Mouse (Mus musculus): ENCODE data around the gene Fzr1. TPM values are rescaled to one million over a fixed set of nuclear protein-coding genes. Genes with fewer than 3 reads are reported as not detected.
A peak's percentile ranks its signal among the peaks of the same experiment; 100 is the strongest.

Fzr1 gene
- polyA plus RNA-seq, 1 experiment from 2014 or later, result 70.0 TPM

DNA sequence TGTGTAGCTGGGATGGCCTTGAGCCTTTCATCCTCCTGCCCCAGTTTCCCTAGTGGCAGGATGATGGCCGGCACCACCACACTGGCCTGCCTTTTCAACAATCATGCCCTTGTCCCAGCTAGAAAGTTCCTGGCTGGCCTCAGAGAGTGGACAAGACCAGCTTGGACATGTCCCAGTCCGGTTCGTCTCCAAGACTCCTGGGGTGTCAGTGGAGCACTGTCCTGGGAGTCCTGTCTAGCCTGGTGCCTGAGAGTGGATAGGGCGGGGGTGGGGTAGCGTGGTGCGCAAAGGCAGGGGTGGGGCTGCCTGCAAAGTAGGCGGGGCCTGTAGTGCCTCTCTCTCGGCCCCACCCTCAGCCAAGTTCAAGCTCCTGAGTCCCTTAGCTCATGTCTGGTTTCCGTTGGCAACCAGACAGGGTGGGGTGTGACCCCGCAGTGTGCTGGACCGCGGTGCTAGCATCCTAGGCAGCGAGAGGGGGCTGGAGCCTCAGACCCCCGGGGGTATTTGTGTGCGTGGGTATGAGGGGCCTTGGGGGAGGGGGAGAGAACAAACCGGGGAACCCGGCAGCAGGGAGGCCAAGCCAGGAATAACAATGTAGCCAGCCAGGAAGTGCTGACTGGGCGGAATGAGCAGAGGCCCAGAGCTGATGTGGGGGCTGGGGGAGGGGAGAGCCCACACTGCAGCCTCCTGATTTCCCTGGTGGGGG, 23.4 kb upstream of the Fzr1 start:
- Histone ChIP-seq H3K36me3 (ENCODE audit: control insufficient read depth, insufficient read depth, low read length) (peaks cover 13% of the 10 kb centered on the region; the same call in 1 of the 2 replicates), H3K4me1 (ENCODE audit: control insufficient read depth, insufficient read depth, low read length) (peaks cover 41% of the 10 kb centered on the region), H3K9ac (ENCODE audit: low read depth, low read length) (peak overlapping the region; percentile 66), H3K4me2 (peak overlapping the region; percentile 49), H3K27ac (ENCODE audit: low read depth, low read length) (peak overlapping the region; percentile 88), H3K27me3 (ENCODE audit: control insufficient read depth, insufficient read depth, low read length) (peaks cover 21% of the 10 kb centered on the region), H3K9me3 (replicated peaks; ENCODE audit: control insufficient read depth, low read length) (no peaks in the 10 kb centered on the region), H3K4me3 (ENCODE audit: low read depth, low read length) (peak overlapping the region; percentile 8; the same call in 1 of the 2 replicates)
- peak; percentile 73 for ATAC-seq (replicated peaks; ENCODE audit: insufficient number of reproducible peaks, low FRiP score, low TSS enrichment)
- 6% methylated on average over 18 of the region's 18 CpGs for WGBS (ENCODE audit: insufficient replicate concordance)

DNA sequence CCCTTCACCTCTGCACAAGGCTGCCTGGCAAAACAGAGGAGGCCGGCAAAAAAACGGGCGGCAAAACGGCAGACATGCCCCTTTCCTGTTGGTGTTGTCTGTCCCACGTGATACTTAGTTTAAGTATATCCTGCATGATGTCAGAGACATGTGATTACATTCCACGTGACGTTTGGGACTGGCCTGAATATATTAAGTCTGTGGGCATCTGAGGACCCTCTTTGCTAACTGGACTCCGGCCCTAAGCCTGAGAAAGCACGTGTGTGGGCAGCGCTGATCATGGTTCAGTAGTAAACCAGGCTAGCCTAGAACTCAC, 22.8 kb upstream of the Fzr1 start:
- Histone ChIP-seq H3K4me3 (ENCODE audit: low read depth, low read length) (no peak overlapping the region), H3K9ac (ENCODE audit: low read depth, low read length) (no peak overlapping the region; the same call in 1 of the 2 replicates), H3K36me3 (ENCODE audit: control insufficient read depth, insufficient read depth, low read length) (peaks cover 13% of the 10 kb centered on the region; the same call in 1 of the 2 replicates), H3K27me3 (ENCODE audit: control insufficient read depth, insufficient read depth, low read length) (peaks cover 21% of the 10 kb centered on the region), H3K9me3 (replicated peaks; ENCODE audit: control insufficient read depth, low read length) (no peaks in the 10 kb centered on the region), H3K27ac (ENCODE audit: low read depth, low read length) (peak overlapping the region; percentile 88), H3K4me1 (ENCODE audit: control insufficient read depth, insufficient read depth, low read length) (peaks cover 36% of the 10 kb centered on the region), H3K4me2 (peak overlapping the region; percentile 49; the same call in 1 of the 2 replicates)
- 17% methylated on average over 10 of the region's 10 CpGs for WGBS (ENCODE audit: insufficient replicate concordance)
- ATAC-seq (replicated peaks; ENCODE audit: insufficient number of reproducible peaks, low FRiP score, low TSS enrichment), result 0 out of 2 replicates have a peak, but pooled peaks have one; percentile 10

DNA sequence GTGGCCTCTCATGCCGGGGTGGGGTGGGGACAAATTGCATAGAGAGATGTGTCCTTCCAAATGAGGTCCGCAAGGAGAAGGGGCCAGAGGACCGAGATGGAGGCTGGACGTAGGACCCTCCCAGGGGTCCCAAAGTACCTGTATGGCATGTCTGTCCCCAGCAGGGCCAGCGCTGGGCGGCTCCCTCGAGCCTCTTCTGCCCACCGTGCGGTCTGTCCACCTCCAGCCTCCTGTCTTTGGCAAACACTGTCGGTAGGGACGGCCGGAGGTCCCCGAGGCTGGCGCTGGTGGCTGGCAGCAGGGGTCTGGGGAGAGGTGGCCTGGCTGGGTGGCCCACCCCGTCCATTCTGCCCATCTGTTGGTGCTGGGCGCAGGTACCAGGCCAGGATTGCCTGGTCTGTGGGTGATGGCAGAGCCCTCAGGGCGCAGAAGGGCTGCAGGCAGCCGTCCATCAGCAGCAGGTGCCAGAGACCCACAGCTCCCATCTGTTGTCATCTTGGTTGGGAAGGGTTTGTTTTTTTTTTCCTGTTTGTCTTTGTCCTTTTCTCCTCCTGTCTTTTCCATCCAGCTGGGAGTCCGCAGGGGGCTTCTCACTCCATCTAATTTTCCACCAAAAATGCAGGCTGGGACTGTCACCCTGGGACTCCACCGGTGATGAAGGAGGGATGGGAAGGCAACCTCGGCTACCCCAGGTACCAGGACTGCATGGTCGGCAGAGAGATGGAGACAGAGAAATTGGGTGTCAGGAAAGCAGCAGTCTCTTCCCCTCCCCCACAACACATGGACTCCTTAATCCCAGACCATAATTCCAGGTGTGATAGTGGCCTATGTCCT, 22.3 kb upstream of the Fzr1 start:
- 48% methylated on average over 22 of the region's 22 CpGs for WGBS (ENCODE audit: insufficient replicate concordance)
- Histone ChIP-seq H3K4me1 (ENCODE audit: control insufficient read depth, insufficient read depth, low read length) (peaks cover 33% of the 10 kb centered on the region), H3K9me3 (replicated peaks; ENCODE audit: control insufficient read depth, low read length) (no peaks in the 10 kb centered on the region), H3K4me3 (ENCODE audit: low read depth, low read length) (no peak overlapping the region), H3K36me3 (ENCODE audit: control insufficient read depth, insufficient read depth, low read length) (peaks cover 10% of the 10 kb centered on the region; the same call in 1 of the 2 replicates), H3K27ac (ENCODE audit: low read depth, low read length) (peak overlapping the region; percentile 88; the same call in 1 of the 2 replicates), H3K27me3 (ENCODE audit: control insufficient read depth, insufficient read depth, low read length) (peaks cover 21% of the 10 kb centered on the region), H3K9ac (ENCODE audit: low read depth, low read length) (no peak overlapping the region; the same call in 1 of the 2 replicates), H3K4me2 (no peak overlapping the region)
- ATAC-seq (replicated peaks; ENCODE audit: insufficient number of reproducible peaks, low FRiP score, low TSS enrichment), result no peak

DNA sequence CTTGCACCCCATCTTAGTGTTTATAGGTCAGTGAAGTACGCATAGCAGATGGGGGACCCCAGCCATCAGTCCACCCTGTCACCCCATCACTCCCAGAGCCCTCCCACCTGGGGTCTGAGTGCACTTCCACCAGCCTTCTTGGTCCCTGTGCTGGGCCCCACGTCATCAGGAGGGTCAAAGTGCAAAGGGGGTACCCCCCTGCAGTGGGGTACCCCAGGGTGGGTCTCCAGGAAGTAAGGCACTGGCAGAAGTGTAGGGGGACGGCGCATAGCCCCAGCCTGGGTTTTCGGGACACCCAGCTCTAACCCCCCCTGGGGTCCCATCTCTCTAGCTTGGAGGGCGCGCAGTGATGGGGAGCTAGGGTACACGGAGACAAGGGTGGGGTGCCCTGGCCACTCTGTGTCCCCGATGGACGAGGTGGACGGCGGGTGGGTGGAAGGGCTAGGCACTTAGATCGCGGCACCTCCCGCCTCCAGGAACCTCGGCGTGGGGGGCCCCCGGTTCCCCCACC, 21.5 kb upstream of the Fzr1 start:
- peaks cover 21% of the 10 kb centered on the region for H3K27me3 ChIP-seq (ENCODE audit: control insufficient read depth, insufficient read depth, low read length)
- H3K36me3 ChIP-seq (ENCODE audit: control insufficient read depth, insufficient read depth, low read length), result peaks cover 10% of the 10 kb centered on the region; the same call in 1 of the 2 replicates
- 75% methylated on average over 18 of the region's 18 CpGs for WGBS (ENCODE audit: insufficient replicate concordance)
- H3K9me3 ChIP-seq (replicated peaks; ENCODE audit: control insufficient read depth, low read length), result no peaks in the 10 kb centered on the region
- ATAC-seq (replicated peaks; ENCODE audit: insufficient number of reproducible peaks, low FRiP score, low TSS enrichment), result no peak
- no peak overlapping the region for H3K4me3 ChIP-seq (ENCODE audit: low read depth, low read length)
- H3K27ac ChIP-seq (ENCODE audit: low read depth, low read length), result no peak overlapping the region
- H3K4me2 ChIP-seq, result peak overlapping the region; percentile 6
- no peak overlapping the region for H3K9ac ChIP-seq (ENCODE audit: low read depth, low read length)
- H3K4me1 ChIP-seq (ENCODE audit: control insufficient read depth, insufficient read depth, low read length), result peaks cover 33% of the 10 kb centered on the region

DNA sequence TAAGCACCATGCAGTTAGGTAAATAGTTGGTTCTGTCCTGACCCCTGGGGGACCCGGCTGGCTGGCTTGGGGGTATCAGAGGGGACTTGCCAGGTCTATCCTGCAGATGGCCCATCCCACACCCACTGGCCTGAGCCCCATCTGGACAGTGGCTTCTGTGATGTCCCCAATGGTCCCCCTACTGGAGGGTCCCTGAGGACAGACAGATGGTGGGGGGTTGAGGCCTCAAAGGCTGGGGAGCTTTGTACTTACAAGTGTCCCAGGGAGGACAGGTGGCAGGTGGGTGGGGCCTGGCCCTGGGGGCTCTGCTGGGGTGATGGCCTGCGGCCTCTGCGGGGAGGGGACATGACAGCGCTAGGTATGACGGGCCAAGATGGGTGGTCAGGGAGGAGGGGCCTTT, 21.0 kb upstream of the Fzr1 start:
- H3K4me1 ChIP-seq (ENCODE audit: control insufficient read depth, insufficient read depth, low read length), result peaks cover 29% of the 10 kb centered on the region
- no peaks in the 10 kb centered on the region for H3K9me3 ChIP-seq (replicated peaks; ENCODE audit: control insufficient read depth, low read length)
- ATAC-seq (replicated peaks; ENCODE audit: insufficient number of reproducible peaks, low FRiP score, low TSS enrichment), result no peak
- H3K36me3 ChIP-seq (ENCODE audit: control insufficient read depth, insufficient read depth, low read length), result peaks cover 7% of the 10 kb centered on the region; the same call in 1 of the 2 replicates
- 63% methylated on average over 5 of the region's 5 CpGs for WGBS (ENCODE audit: insufficient replicate concordance)
- H3K4me3 ChIP-seq (ENCODE audit: low read depth, low read length), result no peak overlapping the region
- peaks cover 16% of the 10 kb centered on the region for H3K27me3 ChIP-seq (ENCODE audit: control insufficient read depth, insufficient read depth, low read length)
- H3K27ac ChIP-seq (ENCODE audit: low read depth, low read length), result no peak overlapping the region
- peak overlapping the region; percentile 34; the same call in 1 of the 2 replicates for H3K9ac ChIP-seq (ENCODE audit: low read depth, low read length)
- no peak overlapping the region for H3K4me2 ChIP-seq

DNA sequence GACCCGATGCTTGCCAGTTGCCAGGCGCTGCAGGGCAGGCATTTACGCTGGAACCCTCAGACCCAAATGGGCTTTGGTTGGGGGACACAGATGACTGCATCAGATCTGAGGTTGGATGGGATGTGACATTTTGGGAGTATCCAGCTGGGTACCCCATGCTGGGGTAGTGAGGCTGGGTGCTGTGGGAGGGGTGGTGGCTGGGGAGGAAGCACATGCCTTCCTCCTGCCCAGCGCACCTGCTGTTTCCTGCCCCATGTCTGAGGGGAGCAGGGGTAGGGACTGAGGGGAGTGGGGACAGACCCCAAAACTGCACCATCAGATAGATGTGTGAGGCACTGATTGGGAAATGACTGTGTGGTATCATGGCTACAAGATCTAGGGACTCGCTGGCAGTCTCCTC, 18.4 kb upstream of the Fzr1 start:
- peaks cover 7% of the 10 kb centered on the region; the same call in 1 of the 2 replicates for H3K36me3 ChIP-seq (ENCODE audit: control insufficient read depth, insufficient read depth, low read length)
- no peak overlapping the region for H3K27ac ChIP-seq (ENCODE audit: low read depth, low read length)
- no peak overlapping the region for H3K4me3 ChIP-seq (ENCODE audit: low read depth, low read length)
- peaks cover 9% of the 10 kb centered on the region for H3K27me3 ChIP-seq (ENCODE audit: control insufficient read depth, insufficient read depth, low read length)
- 72% methylated on average over 5 of the region's 5 CpGs for WGBS (ENCODE audit: insufficient replicate concordance)
- peaks cover 27% of the 10 kb centered on the region for H3K4me1 ChIP-seq (ENCODE audit: control insufficient read depth, insufficient read depth, low read length)
- H3K4me2 ChIP-seq, result no peak overlapping the region
- ATAC-seq (replicated peaks; ENCODE audit: insufficient number of reproducible peaks, low FRiP score, low TSS enrichment), result no peak
- no peaks in the 10 kb centered on the region for H3K9me3 ChIP-seq (replicated peaks; ENCODE audit: control insufficient read depth, low read length)
- no peak overlapping the region for H3K9ac ChIP-seq (ENCODE audit: low read depth, low read length)

DNA sequence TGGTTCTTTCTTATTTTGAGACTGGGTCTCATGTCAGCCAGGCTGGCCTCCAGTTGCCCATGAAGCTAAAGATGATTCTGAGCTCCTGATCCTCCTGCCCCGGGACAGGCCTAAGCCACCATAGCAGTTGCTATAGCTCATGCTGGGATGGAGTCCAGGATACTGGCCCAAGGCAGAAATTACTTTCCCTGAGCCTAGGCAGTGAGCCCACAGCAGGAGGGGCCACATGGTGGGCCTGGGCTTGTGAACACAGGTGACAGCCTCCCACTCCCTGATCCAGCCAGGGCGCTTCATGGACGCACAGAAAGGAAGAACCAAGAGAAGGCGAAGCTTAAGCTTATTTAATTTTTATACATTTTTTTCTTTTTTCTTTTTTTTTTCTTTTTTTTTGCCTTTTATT, 17.5 kb upstream of the Fzr1 start:
- H3K27me3 ChIP-seq (ENCODE audit: control insufficient read depth, insufficient read depth, low read length), result peaks cover 9% of the 10 kb centered on the region
- no peak overlapping the region for H3K9ac ChIP-seq (ENCODE audit: low read depth, low read length)
- no peak overlapping the region for H3K27ac ChIP-seq (ENCODE audit: low read depth, low read length)
- WGBS (ENCODE audit: insufficient replicate concordance), result 85% methylated on average over 4 of the region's 4 CpGs
- no peak for ATAC-seq (replicated peaks; ENCODE audit: insufficient number of reproducible peaks, low FRiP score, low TSS enrichment)
- no peaks in the 10 kb centered on the region for H3K9me3 ChIP-seq (replicated peaks; ENCODE audit: control insufficient read depth, low read length)
- peaks cover 18% of the 10 kb centered on the region for H3K4me1 ChIP-seq (ENCODE audit: control insufficient read depth, insufficient read depth, low read length)
- no peak overlapping the region for H3K4me3 ChIP-seq (ENCODE audit: low read depth, low read length)
- peaks cover 7% of the 10 kb centered on the region; the same call in 1 of the 2 replicates for H3K36me3 ChIP-seq (ENCODE audit: control insufficient read depth, insufficient read depth, low read length)
- no peak overlapping the region for H3K4me2 ChIP-seq

DNA sequence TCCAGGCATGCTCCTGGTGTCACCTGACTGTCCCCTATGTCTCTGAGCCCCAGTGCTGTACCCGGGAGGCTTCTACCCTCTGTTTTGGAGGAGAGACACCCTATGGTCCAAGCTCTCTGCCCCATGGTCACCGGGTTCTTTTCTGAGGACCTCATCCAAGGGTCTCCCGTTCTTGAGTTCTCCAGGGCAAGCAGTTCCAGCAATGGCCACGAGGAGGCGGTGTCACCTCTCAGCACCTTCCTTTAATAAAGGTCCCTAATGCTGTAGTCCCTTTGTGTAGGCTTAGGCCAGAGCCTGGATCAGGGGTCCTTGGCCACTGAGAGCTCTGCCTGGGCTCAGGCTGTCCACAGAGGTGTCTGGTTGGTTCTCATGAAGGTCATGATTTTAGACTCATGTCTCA, 16.8 kb upstream of the Fzr1 start:
- H3K36me3 ChIP-seq (ENCODE audit: control insufficient read depth, insufficient read depth, low read length), result peaks cover 5% of the 10 kb centered on the region; the same call in 1 of the 2 replicates
- H3K4me1 ChIP-seq (ENCODE audit: control insufficient read depth, insufficient read depth, low read length), result peaks cover 17% of the 10 kb centered on the region
- H3K9me3 ChIP-seq (replicated peaks; ENCODE audit: control insufficient read depth, low read length), result no peaks in the 10 kb centered on the region
- H3K27me3 ChIP-seq (ENCODE audit: control insufficient read depth, insufficient read depth, low read length), result peaks cover 3% of the 10 kb centered on the region
- H3K9ac ChIP-seq (ENCODE audit: low read depth, low read length), result no peak overlapping the region
- 9% methylated on average over 5 of the region's 5 CpGs for WGBS (ENCODE audit: insufficient replicate concordance)
- no peak overlapping the region for H3K4me2 ChIP-seq
- no peak for ATAC-seq (replicated peaks; ENCODE audit: insufficient number of reproducible peaks, low FRiP score, low TSS enrichment)
- H3K27ac ChIP-seq (ENCODE audit: low read depth, low read length), result no peak overlapping the region
- H3K4me3 ChIP-seq (ENCODE audit: low read depth, low read length), result no peak overlapping the region
